Mouse (Mus musculus) forebrain, embryonic 12.5 days (tissue): ENCODE results near the gene Ttll5. TPM values are rescaled to one million over a fixed set of nuclear protein-coding genes. Genes with fewer than 3 reads are reported as not detected.

Source experiments
- ATAC-seq: fragments of 200-750 bp; cut with Nextera tagmentation; 2 replicates; pipeline ENCODE4 v1.8.0; 2017; ENCODE audit warnings: moderate TSS enrichment; ENCODE audit not compliant: low FRiP score
- H3K27ac ChIP-seq: fragments of 300-500 bp; sonication (generic); 2 replicates; pipeline ENCODE4 v1.5.1; 2016; ENCODE audit warnings: mild to moderate bottlenecking
- H3K27me3 ChIP-seq: fragments of 300-500 bp; sonication (generic); 2 replicates; pipeline ENCODE4 v1.6.1; 2016; ENCODE audit warnings: mild to moderate bottlenecking
- H3K36me3 ChIP-seq: fragments of 300-500 bp; sonication (generic); replicated peaks from 2 replicates; pipeline ENCODE4 v1.6.1; 2016; ENCODE audit warnings: mild to moderate bottlenecking
- H3K4me1 ChIP-seq: fragments of 300-500 bp; sonication (generic); 2 replicates; pipeline ENCODE4 v1.6.1; 2016
- H3K4me2 ChIP-seq: fragments of 300-500 bp; sonication (generic); 2 replicates; pipeline ENCODE4 v1.6.1; 2016; ENCODE audit warnings: mild to moderate bottlenecking, moderate library complexity
- H3K4me3 ChIP-seq: fragments of 300-500 bp; sonication (generic); replicated peaks from 2 replicates; pipeline ENCODE4 v1.5.1; 2016; ENCODE audit warnings: mild to moderate bottlenecking
- H3K9ac ChIP-seq: fragments of 300-500 bp; sonication (generic); 2 replicates; pipeline ENCODE4 v1.6.1; 2016; ENCODE audit warnings: mild to moderate bottlenecking
- H3K9me3 ChIP-seq: fragments of 300-500 bp; sonication (generic); 2 replicates; pipeline ENCODE4 v1.6.1; 2016
- WGBS: fragments of 180-500 bp; shearing (Covaris S2); methylation state at CpG from one replicate; pipeline ENCODE4 v1.1.7; 2016; 5-methylcytosine and 5-hydroxymethylcytosine counted together
- polyA plus RNA-seq: library from polyadenylated mRNA; unstranded; fragments of >200 nt; fragmentation: Nextera tagmentation; extraction: Ambion mirVana; gene quantifications from 2 replicates; pipeline ENCODE4 v1.2.1, GENCODE M21; 2016

The Ttll5 gene
- polyA plus RNA-seq, 1 experiment from 2014 or later: 17.3 TPM

GRCm38 (mm10) chr12:86004627-86005026 lies 180.2 kb downstream of the Ttll5 start:
- Histone ChIP-seq H3K4me2 (no peak overlapping the region), H3K27me3 (no peaks in the 10 kb centered on the region), H3K36me3 (no peaks in the 10 kb centered on the region), H3K4me1 (peaks cover 13% of the 10 kb centered on the region; the same call in 1 of the 2 replicates), H3K27ac (no peak overlapping the region), H3K4me3 (no peak overlapping the region), H3K9me3 (no peaks in the 10 kb centered on the region), H3K9ac (no peak overlapping the region)
- no peak for ATAC-seq
- WGBS: 98% methylated on average over 3 of the region's 3 CpGs

DNA sequence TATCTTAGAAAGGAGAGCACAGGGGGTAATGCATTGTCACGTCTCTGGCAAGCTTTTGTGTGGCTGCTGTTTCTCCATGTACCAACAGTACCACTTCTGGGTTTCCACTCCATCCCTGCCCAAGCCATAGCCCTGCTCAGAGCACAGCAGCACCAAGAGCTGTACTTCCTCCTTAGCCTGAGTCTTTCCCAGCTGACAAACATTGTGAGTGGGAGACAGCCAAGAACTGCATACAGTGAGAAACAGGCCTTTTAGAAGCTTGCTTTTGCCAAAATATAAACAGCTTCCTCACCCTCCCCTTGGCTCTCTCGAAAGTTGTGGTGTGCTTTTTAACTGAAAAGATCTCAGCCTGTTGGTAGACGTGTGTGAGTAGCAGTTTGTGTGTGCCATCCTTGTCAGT lies 182.9 kb downstream of the Ttll5 start:
- ATAC-seq: no peak
- Histone ChIP-seq H3K27ac (no peak overlapping the region), H3K27me3 (no peaks in the 10 kb centered on the region), H3K4me1 (no peaks in the 10 kb centered on the region), H3K9me3 (no peaks in the 10 kb centered on the region), H3K9ac (no peak overlapping the region), H3K36me3 (no peaks in the 10 kb centered on the region), H3K4me3 (no peak overlapping the region), H3K4me2 (no peak overlapping the region)
- 76% methylated on average over 3 of the region's 3 CpGs for WGBS

- Histone ChIP-seq H3K27ac (no peak overlapping the region), H3K4me1 (no peaks in the 10 kb centered on the region), H3K9me3 (no peaks in the 10 kb centered on the region), H3K9ac (no peak overlapping the region), H3K27me3 (no peaks in the 10 kb centered on the region), H3K36me3 (no peaks in the 10 kb centered on the region; the same call in 1 of the 2 replicates), H3K4me3 (no peak overlapping the region), H3K4me2 (no peak overlapping the region)
- 86% methylated on average over 5 of the region's 5 CpGs for WGBS
- ATAC-seq: no peak
Measured at GRCm38 (mm10) chr12:86010656-86011055, 186.2 kb downstream of the Ttll5 start.

- ATAC-seq: no peak
- no peaks in the 10 kb centered on the region for H3K27me3 ChIP-seq
- H3K36me3 ChIP-seq: no peaks in the 10 kb centered on the region; the same call in 1 of the 2 replicates
- H3K9me3 ChIP-seq: no peaks in the 10 kb centered on the region
- WGBS: 84% methylated on average over 2 of the region's 2 CpGs
- H3K27ac ChIP-seq: no peak overlapping the region
- H3K4me2 ChIP-seq: no peak overlapping the region
- H3K4me3 ChIP-seq: no peak overlapping the region
- H3K9ac ChIP-seq: no peak overlapping the region
- H3K4me1 ChIP-seq: no peaks in the 10 kb centered on the region
Measured at GRCm38 (mm10) chr12:86012195-86012594, 187.7 kb downstream of the Ttll5 start.

- 87% methylated on average over 2 of the region's 2 CpGs for WGBS
- H3K4me2 ChIP-seq: no peak overlapping the region
- H3K36me3 ChIP-seq: no peaks in the 10 kb centered on the region; the same call in 1 of the 2 replicates
- no peaks in the 10 kb centered on the region for H3K27me3 ChIP-seq
- no peaks in the 10 kb centered on the region for H3K4me1 ChIP-seq
- H3K9ac ChIP-seq: no peak overlapping the region
- no peak overlapping the region for H3K4me3 ChIP-seq
- no peaks in the 10 kb centered on the region for H3K9me3 ChIP-seq
- H3K27ac ChIP-seq: no peak overlapping the region
- no peak for ATAC-seq
Measured at GRCm38 (mm10) chr12:86014174-86014573, 189.7 kb downstream of the Ttll5 start.

DNA sequence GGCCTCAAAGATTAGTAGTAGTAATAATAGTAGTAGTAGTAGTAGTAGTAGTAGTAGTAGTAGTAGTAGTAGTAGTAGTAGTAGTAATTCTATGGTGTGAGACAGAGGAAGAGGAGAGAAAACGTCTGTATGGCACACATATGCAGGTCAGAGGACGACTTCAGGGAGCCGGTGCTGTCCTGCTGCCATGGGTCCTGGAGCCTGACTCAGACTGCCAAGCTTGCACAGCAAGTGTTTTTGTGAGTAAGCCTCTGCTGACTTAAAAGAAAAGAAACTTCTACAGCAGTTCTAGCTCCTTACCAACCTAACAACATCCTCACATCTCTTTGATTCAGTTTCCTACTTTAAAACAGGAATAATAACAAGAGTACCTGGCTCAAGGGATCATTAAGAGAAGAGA lies 190.2 kb downstream of the Ttll5 start:
- no peak for ATAC-seq
- no peak overlapping the region for H3K27ac ChIP-seq
- no peaks in the 10 kb centered on the region; the same call in 1 of the 2 replicates for H3K36me3 ChIP-seq
- no peaks in the 10 kb centered on the region for H3K9me3 ChIP-seq
- 80% methylated on average over 3 of the region's 3 CpGs for WGBS
- H3K27me3 ChIP-seq: no peaks in the 10 kb centered on the region
- no peak overlapping the region for H3K4me3 ChIP-seq
- H3K9ac ChIP-seq: no peak overlapping the region
- no peaks in the 10 kb centered on the region for H3K4me1 ChIP-seq
- no peak overlapping the region for H3K4me2 ChIP-seq

- no peak overlapping the region for H3K9ac ChIP-seq
- no peaks in the 10 kb centered on the region; the same call in 1 of the 2 replicates for H3K36me3 ChIP-seq
- no peak overlapping the region for H3K4me3 ChIP-seq
- no peaks in the 10 kb centered on the region for H3K9me3 ChIP-seq
- H3K4me1 ChIP-seq: no peaks in the 10 kb centered on the region
- H3K4me2 ChIP-seq: no peak overlapping the region
- H3K27ac ChIP-seq: no peak overlapping the region
- no peaks in the 10 kb centered on the region for H3K27me3 ChIP-seq
- 76% methylated on average over 2 of the region's 2 CpGs for WGBS
- ATAC-seq: no peak
Measured at GRCm38 (mm10) chr12:86015114-86015513, 190.7 kb downstream of the Ttll5 start.

DNA sequence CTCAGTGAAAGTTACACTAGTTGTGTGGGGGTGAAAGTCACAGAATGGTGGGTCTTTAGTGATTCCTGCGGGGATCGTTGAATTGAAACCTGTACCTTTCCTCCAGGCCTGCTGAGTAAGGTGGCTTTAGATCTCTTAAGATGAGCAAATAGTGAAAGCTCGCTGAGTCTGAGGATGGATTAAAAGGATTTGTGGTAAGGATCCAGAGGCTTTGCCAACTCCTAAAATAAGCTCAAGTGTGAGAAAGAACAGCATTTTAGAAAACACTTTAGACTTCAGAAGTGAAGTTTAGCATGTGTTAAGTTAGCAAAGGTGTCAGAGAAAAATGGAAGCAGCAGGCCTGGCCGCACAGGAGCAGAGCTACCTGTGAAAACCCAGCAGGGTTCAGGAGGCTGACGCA lies 192.9 kb downstream of the Ttll5 start:
- Histone ChIP-seq H3K4me1 (no peaks in the 10 kb centered on the region), H3K4me2 (no peak overlapping the region), H3K27ac (no peak overlapping the region), H3K27me3 (no peaks in the 10 kb centered on the region), H3K4me3 (no peak overlapping the region), H3K9ac (no peak overlapping the region), H3K36me3 (no peaks in the 10 kb centered on the region; the same call in 1 of the 2 replicates), H3K9me3 (no peaks in the 10 kb centered on the region)
- WGBS: 68% methylated on average over 5 of the region's 5 CpGs
- no peak for ATAC-seq

GRCm38 (mm10) chr12:86021583-86021982 lies 197.1 kb downstream of the Ttll5 start:
- Histone ChIP-seq H3K4me2 (no peak overlapping the region), H3K4me3 (no peak overlapping the region), H3K27me3 (no peaks in the 10 kb centered on the region), H3K9me3 (no peaks in the 10 kb centered on the region), H3K9ac (no peak overlapping the region), H3K4me1 (no peaks in the 10 kb centered on the region; the same call in 1 of the 2 replicates), H3K36me3 (no peaks in the 10 kb centered on the region), H3K27ac (no peak overlapping the region)
- ATAC-seq: no peak
- WGBS: 83% methylated on average over 6 of the region's 6 CpGs

- Histone ChIP-seq H3K4me3 (no peak overlapping the region), H3K4me1 (no peaks in the 10 kb centered on the region; the same call in 1 of the 2 replicates), H3K36me3 (no peaks in the 10 kb centered on the region), H3K9ac (no peak overlapping the region), H3K27ac (no peak overlapping the region), H3K4me2 (no peak overlapping the region), H3K9me3 (no peaks in the 10 kb centered on the region), H3K27me3 (no peaks in the 10 kb centered on the region)
- ATAC-seq: no peak
- 84% methylated on average over 9 of the region's 9 CpGs for WGBS
Measured at GRCm38 (mm10) chr12:86022282-86022984, 198.0 kb downstream of the Ttll5 start.

GRCm38 (mm10) chr12:86023081-86023871 lies 198.8 kb downstream of the Ttll5 start:
- Histone ChIP-seq H3K27ac (no peak overlapping the region), H3K4me2 (no peak overlapping the region), H3K4me3 (no peak overlapping the region), H3K4me1 (no peaks in the 10 kb centered on the region; the same call in 1 of the 2 replicates), H3K36me3 (no peaks in the 10 kb centered on the region), H3K27me3 (no peaks in the 10 kb centered on the region), H3K9me3 (no peaks in the 10 kb centered on the region), H3K9ac (no peak overlapping the region)
- no peak for ATAC-seq
- WGBS: 83% methylated on average over 4 of the region's 4 CpGs

DNA sequence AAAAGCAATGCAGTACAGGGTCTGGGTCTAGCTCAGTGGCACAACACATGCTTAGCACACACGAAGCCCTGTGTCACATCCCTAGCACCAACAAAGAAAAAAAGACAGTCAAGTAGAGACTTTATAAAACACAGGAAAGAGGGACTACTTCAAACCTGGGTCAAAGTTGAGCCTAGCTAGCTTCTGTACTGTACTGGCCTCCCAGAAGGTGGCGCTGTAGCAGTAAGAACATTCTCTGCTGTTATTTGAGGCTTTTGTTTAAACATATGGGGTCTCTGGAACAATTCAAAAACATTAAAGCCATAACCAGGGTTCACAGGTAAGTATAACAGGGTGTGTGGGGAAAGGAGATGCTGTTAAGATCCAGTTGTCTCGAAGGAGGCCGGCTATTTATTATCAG lies 200.0 kb downstream of the Ttll5 start:
- no peaks in the 10 kb centered on the region for H3K9me3 ChIP-seq
- H3K4me1 ChIP-seq: no peaks in the 10 kb centered on the region; the same call in 1 of the 2 replicates
- no peak overlapping the region for H3K4me3 ChIP-seq
- H3K4me2 ChIP-seq: no peak overlapping the region
- H3K27ac ChIP-seq: no peak overlapping the region
- no peaks in the 10 kb centered on the region for H3K36me3 ChIP-seq
- H3K9ac ChIP-seq: no peak overlapping the region
- no peaks in the 10 kb centered on the region for H3K27me3 ChIP-seq
- 45% methylated on average over 4 of the region's 4 CpGs for WGBS
- no peak for ATAC-seq
